Mouse (Mus musculus): ENCODE results near the gene Adamts17.

GRCm38 (mm10) chr7:66936911-66937310 is 97.4 kb downstream of the Adamts17 start:
- TF ChIP-seq CTCF (IDR thresholded peaks at IDR 0.05; ENCODE audit: control insufficient read depth, insufficient read depth, low read length) (no peak), POLR2A (IDR thresholded peaks at IDR 0.05; ENCODE audit: borderline replicate concordance, control insufficient read depth, low read depth, low read length) (no peak)

Data from bone marrow, adult 2 months (tissue).